Mouse (Mus musculus): ENCODE data around the gene Pold1. TPM values are rescaled to one million over a fixed set of nuclear protein-coding genes. Genes with fewer than 3 reads are reported as not detected.

The Pold1 gene
- polyA plus RNA-seq, 1 experiment from 2014 or later, result 13.5 TPM

DNA sequence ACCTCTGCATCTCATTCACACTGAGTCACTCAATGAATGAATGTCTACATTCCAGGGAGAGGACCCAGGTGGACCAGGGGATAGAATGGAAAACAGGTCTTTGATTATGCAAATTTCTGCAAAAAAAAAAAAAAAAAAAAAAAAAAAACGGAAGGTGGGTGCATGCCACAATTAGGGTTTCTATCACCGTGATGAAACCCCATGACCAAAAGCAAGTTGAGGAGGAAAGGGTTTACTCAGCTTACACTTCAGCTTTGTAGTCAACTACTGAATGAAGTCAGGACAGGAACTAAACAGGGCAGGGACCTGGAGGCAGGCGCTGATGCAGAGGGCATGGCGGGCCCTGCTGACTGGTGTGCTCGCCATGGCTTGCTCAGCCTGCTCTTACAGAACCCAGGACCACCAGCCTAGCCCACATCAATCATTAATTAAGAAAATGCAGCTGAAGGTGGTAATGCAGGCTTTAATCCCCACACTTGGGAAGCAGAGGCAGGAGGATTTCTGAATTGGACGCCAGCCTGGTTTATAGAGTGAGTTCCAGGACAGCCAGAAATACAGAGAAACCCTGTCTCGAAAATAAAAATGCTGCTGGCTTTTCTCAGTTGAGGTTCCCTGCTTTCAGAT, 63.0 kb downstream of the Pold1 start:
- H3K4me2 ChIP-seq (replicated peaks; ENCODE audit: low read depth, low read length), result no peak overlapping the region
- H3K27ac ChIP-seq (ENCODE audit: low read length), result no peak overlapping the region
- WGBS, result 73% methylated on average over 6 of the region's 7 CpGs
- H3K4me1 ChIP-seq (ENCODE audit: insufficient read depth, low read depth, low read length), result no peaks in the 10 kb centered on the region
- no peak for ATAC-seq
- no peaks in the 10 kb centered on the region for H3K27me3 ChIP-seq (replicated peaks; ENCODE audit: insufficient read depth, low read length)
- H3K9ac ChIP-seq (replicated peaks; ENCODE audit: low read depth), result no peak overlapping the region
- no peak for TF ChIP-seq EP300 (IDR thresholded peaks at IDR 0.05)
- TF ChIP-seq CTCF (IDR thresholded peaks at IDR 0.05), result no peak
- no peak overlapping the region for H3K4me3 ChIP-seq (ENCODE audit: low read depth, low read length)
- H3K36me3 ChIP-seq (ENCODE audit: insufficient read depth, low read length), result peaks cover 5% of the 10 kb centered on the region; the same call in 1 of the 2 replicates
- no peaks in the 10 kb centered on the region for H3K9me3 ChIP-seq (ENCODE audit: low read length)
- no peak for DNase-seq (ENCODE audit: low spot score)

DNA sequence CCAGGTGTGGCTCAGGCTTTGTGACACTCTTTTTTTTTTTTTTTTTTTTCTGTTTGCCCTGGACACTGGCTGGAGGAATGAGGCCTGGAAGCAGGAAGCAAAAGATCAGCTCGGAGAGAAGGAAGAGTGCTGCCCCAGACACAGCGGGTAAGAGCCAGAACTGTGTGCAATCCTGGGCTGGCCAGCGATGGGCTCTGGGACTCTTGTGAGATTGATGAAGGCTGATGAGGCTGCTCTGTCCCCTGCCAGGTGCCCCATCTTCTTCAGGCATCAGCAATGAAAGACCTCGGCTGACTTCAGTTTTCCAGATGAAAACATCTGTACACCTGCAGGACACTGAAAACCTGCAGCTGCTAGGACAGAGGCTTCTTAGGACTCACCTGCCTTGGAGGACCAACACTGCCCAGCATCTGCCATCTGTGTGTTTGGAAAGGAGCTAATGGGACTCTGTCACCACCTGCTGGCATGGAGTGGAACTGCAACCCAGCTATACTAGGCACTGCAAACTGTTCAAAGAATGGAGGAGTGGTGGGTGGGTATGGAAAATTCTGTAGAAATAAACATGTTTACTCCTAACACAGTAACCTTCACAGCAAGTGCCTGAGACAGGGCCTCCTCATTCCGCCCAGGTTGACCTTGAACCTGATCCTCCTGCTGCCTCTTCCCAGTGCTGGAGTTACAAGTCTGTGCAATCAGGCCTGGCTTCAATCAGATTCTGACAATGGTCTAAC, 63.6 kb downstream of the Pold1 start:
- WGBS, result 32% methylated on average over 5 of the region's 5 CpGs
- no peak overlapping the region for H3K4me2 ChIP-seq (replicated peaks; ENCODE audit: low read depth, low read length)
- no peaks in the 10 kb centered on the region for H3K9me3 ChIP-seq (ENCODE audit: low read length)
- DNase-seq (ENCODE audit: low spot score) (peak; percentile 77), ATAC-seq (peak; percentile 68)
- peak; percentile 99 for TF ChIP-seq CTCF (IDR thresholded peaks at IDR 0.05)
- TF ChIP-seq EP300 (IDR thresholded peaks at IDR 0.05), result no peak
- no peak overlapping the region for H3K4me3 ChIP-seq (ENCODE audit: low read depth, low read length)
- peaks cover under 1% of the 10 kb centered on the region; the same call in 1 of the 2 replicates for H3K36me3 ChIP-seq (ENCODE audit: insufficient read depth, low read length)
- no peak overlapping the region for H3K9ac ChIP-seq (replicated peaks; ENCODE audit: low read depth)
- H3K27ac ChIP-seq (ENCODE audit: low read length), result no peak overlapping the region
- H3K4me1 ChIP-seq (ENCODE audit: insufficient read depth, low read depth, low read length), result no peaks in the 10 kb centered on the region
- H3K27me3 ChIP-seq (replicated peaks; ENCODE audit: insufficient read depth, low read length), result no peaks in the 10 kb centered on the region

DNA sequence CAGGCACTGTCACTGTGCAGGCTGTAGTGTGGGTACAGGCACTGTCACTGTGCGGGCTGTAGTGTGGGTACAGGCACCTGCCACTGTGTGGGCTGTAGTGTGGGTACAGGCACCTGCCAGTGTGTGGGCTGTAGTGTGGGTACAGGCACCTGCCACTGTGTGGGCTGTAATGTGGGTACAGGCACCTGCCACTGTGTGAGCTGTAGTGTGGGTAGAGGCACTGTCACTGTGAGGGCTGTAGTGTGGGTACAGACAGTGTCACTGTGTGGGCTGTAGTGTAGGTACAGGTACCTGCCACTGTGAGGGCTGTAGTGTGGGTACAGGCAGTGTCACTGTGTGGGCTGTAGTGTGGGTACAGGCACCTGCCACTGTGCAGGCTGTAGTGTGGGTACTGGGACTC, 64.5 kb downstream of the Pold1 start:
- Histone ChIP-seq H3K4me1 (ENCODE audit: insufficient read depth, low read depth, low read length) (no peaks in the 10 kb centered on the region), H3K4me3 (ENCODE audit: low read depth, low read length) (no peak overlapping the region), H3K36me3 (ENCODE audit: insufficient read depth, low read length) (no peaks in the 10 kb centered on the region; the same call in 1 of the 2 replicates), H3K9me3 (ENCODE audit: low read length) (no peaks in the 10 kb centered on the region), H3K4me2 (replicated peaks; ENCODE audit: low read depth, low read length) (no peak overlapping the region), H3K27me3 (replicated peaks; ENCODE audit: insufficient read depth, low read length) (no peaks in the 10 kb centered on the region), H3K27ac (ENCODE audit: low read length) (no peak overlapping the region), H3K9ac (replicated peaks; ENCODE audit: low read depth) (no peak overlapping the region)
- DNase-seq (ENCODE audit: low spot score) (no peak), ATAC-seq (no peak)
- TF ChIP-seq CTCF (IDR thresholded peaks at IDR 0.05), result no peak
- 90% methylated on average over 1 of the region's 1 CpGs for WGBS

DNA sequence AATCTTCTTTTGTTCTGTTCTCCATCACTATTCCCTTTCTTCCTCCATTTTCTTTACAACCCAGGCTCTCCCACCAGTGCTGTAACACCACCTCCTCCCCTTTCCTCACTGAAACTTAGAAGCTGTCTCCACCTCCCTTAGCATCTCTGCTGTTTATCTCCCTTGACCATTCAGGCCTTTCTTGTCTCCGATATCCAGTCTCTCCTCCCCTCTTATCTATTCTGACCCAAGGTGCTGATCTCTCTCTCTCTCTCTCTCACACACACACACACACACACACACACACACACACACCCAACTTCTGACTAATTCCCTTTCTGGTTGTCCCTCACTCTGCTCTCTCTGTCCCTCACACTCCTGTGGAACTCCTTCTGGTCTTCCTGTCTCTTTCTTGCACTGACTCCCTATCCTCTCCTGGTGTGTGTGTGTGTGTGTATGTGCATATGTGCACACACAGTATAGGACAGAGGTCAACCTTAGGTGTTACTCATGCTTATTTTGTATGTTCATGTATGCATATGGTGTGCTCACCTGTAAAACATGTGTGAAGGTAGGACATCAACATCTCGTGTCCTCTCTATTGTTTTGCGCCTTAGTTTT, 65.7 kb downstream of the Pold1 start:
- no peak overlapping the region for H3K9ac ChIP-seq (replicated peaks; ENCODE audit: low read depth)
- no peaks in the 10 kb centered on the region for H3K4me1 ChIP-seq (ENCODE audit: insufficient read depth, low read depth, low read length)
- WGBS, result 55% methylated on average over 3 of the region's 3 CpGs
- no peak overlapping the region for H3K27ac ChIP-seq (ENCODE audit: low read length)
- no peak for DNase-seq (ENCODE audit: low spot score)
- no peaks in the 10 kb centered on the region for H3K36me3 ChIP-seq (ENCODE audit: insufficient read depth, low read length)
- H3K27me3 ChIP-seq (replicated peaks; ENCODE audit: insufficient read depth, low read length), result no peaks in the 10 kb centered on the region
- TF ChIP-seq CTCF (IDR thresholded peaks at IDR 0.05), result no peak
- no peak for TF ChIP-seq EP300 (IDR thresholded peaks at IDR 0.05)
- ATAC-seq, result no peak
- H3K4me3 ChIP-seq (ENCODE audit: low read depth, low read length), result no peak overlapping the region
- no peak overlapping the region for H3K4me2 ChIP-seq (replicated peaks; ENCODE audit: low read depth, low read length)
- no peaks in the 10 kb centered on the region for H3K9me3 ChIP-seq (ENCODE audit: low read length)

Small RNAs within 50 kb of the gene (microRNA-seq; reads per million reads assigned to microRNA genes)
- not detected for gene Mir7053

Other genes starting within 250 kb of the Pold1 start
- 2.1 and 2.5 TPM in 2 replicates for gene Clec11a, start 241.9 kb downstream of the Pold1 start, polyA plus RNA-seq (2015; fragmentation: Nextera tagmentation; extraction: Ambion mirVana)
- 0.23 and 0.27 TPM in 2 replicates for gene Shank1, start 238.6 kb downstream of the Pold1 start, polyA plus RNA-seq (2015; fragmentation: Nextera tagmentation; extraction: Ambion mirVana)
- 0.85 and 1.4 TPM in 2 replicates for gene Syt3, start 164.7 kb downstream of the Pold1 start, polyA plus RNA-seq (2015; fragmentation: Nextera tagmentation; extraction: Ambion mirVana)
- 0.87 and 1.2 TPM in 2 replicates for gene 1700008O03Rik, start 163.0 kb downstream of the Pold1 start, polyA plus RNA-seq (2015; fragmentation: Nextera tagmentation; extraction: Ambion mirVana)
- 0.51 and 0.76 TPM in 2 replicates for gene Lrrc4b, start 119.8 kb downstream of the Pold1 start, polyA plus RNA-seq (2015; fragmentation: Nextera tagmentation; extraction: Ambion mirVana)
- gene Aspdh, start 83.5 kb downstream of the Pold1 start, polyA plus RNA-seq (2015; fragmentation: Nextera tagmentation; extraction: Ambion mirVana), result not detected in 2 replicates
- 93.7 and 110 TPM in 2 replicates for gene Josd2, start 80.9 kb downstream of the Pold1 start, polyA plus RNA-seq (2015; fragmentation: Nextera tagmentation; extraction: Ambion mirVana)
- gene Emc10, start 52.3 kb downstream of the Pold1 start, polyA plus RNA-seq (2015; fragmentation: Nextera tagmentation; extraction: Ambion mirVana), result 59.3 and 69.2 TPM in 2 replicates
- gene Fam71e1, start 52.3 kb downstream of the Pold1 start, polyA plus RNA-seq (2015; fragmentation: Nextera tagmentation; extraction: Ambion mirVana), result 11.4 and 12.0 TPM in 2 replicates
- gene Mybpc2, start 24.2 kb downstream of the Pold1 start, polyA plus RNA-seq (2015; fragmentation: Nextera tagmentation; extraction: Ambion mirVana), result 0.37 and 0.46 TPM in 2 replicates
- gene Spib, start 16.8 kb downstream of the Pold1 start, polyA plus RNA-seq (2015; fragmentation: Nextera tagmentation; extraction: Ambion mirVana), result 0.72 and 1.2 TPM in 2 replicates
- 74.8 and 84.3 TPM in 2 replicates for gene Nr1h2, start 5.1 kb upstream of the Pold1 start, polyA plus RNA-seq (2015; fragmentation: Nextera tagmentation; extraction: Ambion mirVana)
- gene Napsa, start 23.5 kb upstream of the Pold1 start, polyA plus RNA-seq (2015; fragmentation: Nextera tagmentation; extraction: Ambion mirVana), result 824 and 832 TPM in 2 replicates
- 3.8 TPM in 2 replicates for gene Kcnc3, start 41.8 kb upstream of the Pold1 start, polyA plus RNA-seq (2015; fragmentation: Nextera tagmentation; extraction: Ambion mirVana)
- 202 and 215 TPM in 2 replicates for gene Myh14, start 122.0 kb upstream of the Pold1 start, polyA plus RNA-seq (2015; fragmentation: Nextera tagmentation; extraction: Ambion mirVana)
- gene Izumo2, start 159.9 kb upstream of the Pold1 start, polyA plus RNA-seq (2015; fragmentation: Nextera tagmentation; extraction: Ambion mirVana), result not detected in 2 replicates
- 45.1 and 48.3 TPM in 2 replicates for gene Vrk3, start 199.6 kb upstream of the Pold1 start, polyA plus RNA-seq (2015; fragmentation: Nextera tagmentation; extraction: Ambion mirVana)
- gene Zfp473, start 202.2 kb upstream of the Pold1 start, polyA plus RNA-seq (2015; fragmentation: Nextera tagmentation; extraction: Ambion mirVana), result 0.31 and 0.38 TPM in 2 replicates

Measured in lung, postnatal 0 days (tissue).